Mouse (Mus musculus) kidney, postnatal 0 days (tissue): ENCODE data around the gene Fgfr2. TPM values are rescaled to one million over a fixed set of nuclear protein-coding genes. Genes with fewer than 3 reads are reported as not detected.

Experiments
- ATAC-seq: fragments of 200-750 bp; cut with Nextera tagmentation; replicated peaks from 2 replicates; pipeline ENCODE4 v1.8.0; 2017; ENCODE audit warnings: low read depth, moderate number of reproducible peaks, moderate TSS enrichment, moderate library complexity; ENCODE audit not compliant: low FRiP score
- DNase-seq: peaks from one replicate; pipeline ENCODE4 v3.0.0-alpha.2; 2016; ENCODE audit warnings: low spot score
- H3K27ac ChIP-seq: fragments of 300-500 bp; sonication (generic); 2 replicates; pipeline ENCODE4 v1.5.1; 2014; ENCODE audit warnings: mild to moderate bottlenecking
- H3K27me3 ChIP-seq: fragments of 300-500 bp; sonication (generic); 2 replicates; pipeline ENCODE4 v1.6.1; 2014; ENCODE audit warnings: low read length, mixed read lengths; ENCODE audit not compliant: insufficient read depth
- H3K36me3 ChIP-seq: fragments of 300-500 bp; sonication (generic); 2 replicates; pipeline ENCODE4 v1.6.1; 2014; ENCODE audit warnings: low read length, mixed read lengths; ENCODE audit not compliant: insufficient read depth
- H3K4me1 ChIP-seq: fragments of 300-500 bp; sonication (generic); replicated peaks from 2 replicates; pipeline ENCODE4 v1.6.1; 2014; ENCODE audit warnings: antibody characterized with exemption, low read length, mixed read lengths; ENCODE audit not compliant: insufficient read depth
- H3K4me2 ChIP-seq: fragments of 300-500 bp; sonication (generic); 2 replicates; pipeline ENCODE4 v1.6.1; 2014; ENCODE audit warnings: mild to moderate bottlenecking, low read length, moderate library complexity, mixed read lengths
- H3K4me3 ChIP-seq: fragments of 300-500 bp; sonication (generic); replicated peaks from 2 replicates; pipeline ENCODE4 v1.5.1; 2014; ENCODE audit warnings: low read depth, low read length
- H3K9ac ChIP-seq: fragments of 300-500 bp; sonication (generic); 2 replicates; pipeline ENCODE4 v1.6.1; 2014; ENCODE audit warnings: low read depth, low read length
- H3K9me3 ChIP-seq: fragments of 300-500 bp; sonication (generic); replicated peaks from 2 replicates; pipeline ENCODE4 v1.6.1; 2016; ENCODE audit warnings: low read length, inconsistent platforms, mixed read lengths
- CTCF ChIP-seq: IDR thresholded peaks from 2 replicates; pipeline ENCODE4 v1.5.1; 2016; ENCODE audit warnings: antibody characterized with exemption, low read depth, mild to moderate bottlenecking, moderate library complexity
- WGBS: fragments of 180-500 bp; shearing (Covaris S2); extraction: QIAGEN DNeasy Blood & Tissue Kit; methylation state at CpG from one replicate; pipeline ENCODE4 v1.1.7; 2014; 5-methylcytosine and 5-hydroxymethylcytosine counted together
- polyA plus RNA-seq: library from polyadenylated mRNA; unstranded; fragments of >200 nt; fragmentation: Nextera tagmentation; extraction: Ambion mirVana; gene quantifications from 2 replicates; pipeline ENCODE4 v1.2.1, GENCODE M21; 2015

Fgfr2 gene
- polyA plus RNA-seq, 1 experiment from 2014 or later, result 79.8 TPM

GRCm38 (mm10) chr7:131966916-131967494, 1156.1 kb downstream of the Fgfr2 start:
- WGBS, result 10% methylated on average over 47 of the region's 57 CpGs
- Histone ChIP-seq H3K27ac (no peak overlapping the region), H3K27me3 (peaks cover 33% of the 10 kb centered on the region), H3K9ac (no peak overlapping the region), H3K4me2 (no peak overlapping the region), H3K4me3 (no peak overlapping the region), H3K36me3 (no peaks in the 10 kb centered on the region), H3K9me3 (no peaks in the 10 kb centered on the region), H3K4me1 (no peaks in the 10 kb centered on the region)
- TF ChIP-seq CTCF, result no peak
- ATAC-seq (no peak; the same call in 1 of the 2 replicates), DNase-seq (peak; percentile 29)

- no peak within 1 kb of the TSS for H3K4me2 ChIP-seq
- no peaks in the 10 kb centered on the region for H3K36me3 ChIP-seq
- no peaks in the 10 kb centered on the region for H3K9me3 ChIP-seq
- no peak for DNase-seq
- no peak for ATAC-seq
- TF ChIP-seq CTCF, result no peak
- WGBS, result 4% methylated on average over 27 of the region's 32 CpGs
- peaks cover 33% of the 10 kb centered on the region for H3K27me3 ChIP-seq
- H3K9ac ChIP-seq, result no peak within 1 kb of the TSS
- H3K27ac ChIP-seq, result no peak within 1 kb of the TSS
- H3K4me1 ChIP-seq, result no peaks in the 10 kb centered on the region
- no peak within 1 kb of the TSS for H3K4me3 ChIP-seq
Observed at GRCm38 (mm10) chr7:131966023-131966915, 1156.9 kb downstream of the Fgfr2 start, which contains the start of gene Gpr26. Gene Gpr26, plus strand, starts transcription at chr7:131966460.

GRCm38 (mm10) chr7:131960551-131960950, 1162.6 kb downstream of the Fgfr2 start:
- DNase-seq, result peak; percentile 65
- Histone ChIP-seq H3K9ac (no peak overlapping the region), H3K27ac (no peak overlapping the region), H3K27me3 (peaks cover 5% of the 10 kb centered on the region), H3K4me2 (no peak overlapping the region), H3K4me3 (no peak overlapping the region), H3K9me3 (no peaks in the 10 kb centered on the region), H3K36me3 (no peaks in the 10 kb centered on the region), H3K4me1 (no peaks in the 10 kb centered on the region)
- TF ChIP-seq CTCF, result no peak
- 25% methylated on average over 6 of the region's 6 CpGs for WGBS
- no peak for ATAC-seq

GRCm38 (mm10) chr7:131958705-131959104, 1164.4 kb downstream of the Fgfr2 start:
- H3K9me3 ChIP-seq, result no peaks in the 10 kb centered on the region
- H3K27ac ChIP-seq, result no peak overlapping the region
- 78% methylated on average over 1 of the region's 1 CpGs for WGBS
- no peak for TF ChIP-seq CTCF
- H3K4me1 ChIP-seq, result no peaks in the 10 kb centered on the region
- ATAC-seq (no peak), DNase-seq (no peak)
- H3K36me3 ChIP-seq, result no peaks in the 10 kb centered on the region
- H3K4me3 ChIP-seq, result no peak overlapping the region
- no peak overlapping the region for H3K9ac ChIP-seq
- no peaks in the 10 kb centered on the region for H3K27me3 ChIP-seq
- H3K4me2 ChIP-seq, result no peak overlapping the region

- DNase-seq, result no peak
- H3K4me1 ChIP-seq, result no peaks in the 10 kb centered on the region
- H3K27ac ChIP-seq, result no peak overlapping the region
- no peak overlapping the region for H3K9ac ChIP-seq
- H3K9me3 ChIP-seq, result no peaks in the 10 kb centered on the region
- no peak overlapping the region for H3K4me2 ChIP-seq
- no peak for ATAC-seq
- H3K4me3 ChIP-seq, result no peak overlapping the region
- no peaks in the 10 kb centered on the region for H3K27me3 ChIP-seq
- no peak for TF ChIP-seq CTCF
- 70% methylated on average over 3 of the region's 3 CpGs for WGBS
- no peaks in the 10 kb centered on the region for H3K36me3 ChIP-seq
Observed at GRCm38 (mm10) chr7:131953402-131953801, 1169.7 kb downstream of the Fgfr2 start.

- no peak for ATAC-seq
- no peak overlapping the region for H3K27ac ChIP-seq
- H3K36me3 ChIP-seq, result no peaks in the 10 kb centered on the region
- H3K27me3 ChIP-seq, result no peaks in the 10 kb centered on the region
- no peak overlapping the region for H3K4me3 ChIP-seq
- H3K9me3 ChIP-seq, result no peaks in the 10 kb centered on the region
- WGBS, result 72% methylated on average over 5 of the region's 5 CpGs
- no peak overlapping the region for H3K4me2 ChIP-seq
- H3K9ac ChIP-seq, result no peak overlapping the region
- TF ChIP-seq CTCF, result no peak
- no peak for DNase-seq
- no peaks in the 10 kb centered on the region for H3K4me1 ChIP-seq
Observed at GRCm38 (mm10) chr7:131951131-131951530, 1172.0 kb downstream of the Fgfr2 start.
